Comparison of ENCODE assay signal across 20 mouse cellular contexts in the genomic region with DNA sequence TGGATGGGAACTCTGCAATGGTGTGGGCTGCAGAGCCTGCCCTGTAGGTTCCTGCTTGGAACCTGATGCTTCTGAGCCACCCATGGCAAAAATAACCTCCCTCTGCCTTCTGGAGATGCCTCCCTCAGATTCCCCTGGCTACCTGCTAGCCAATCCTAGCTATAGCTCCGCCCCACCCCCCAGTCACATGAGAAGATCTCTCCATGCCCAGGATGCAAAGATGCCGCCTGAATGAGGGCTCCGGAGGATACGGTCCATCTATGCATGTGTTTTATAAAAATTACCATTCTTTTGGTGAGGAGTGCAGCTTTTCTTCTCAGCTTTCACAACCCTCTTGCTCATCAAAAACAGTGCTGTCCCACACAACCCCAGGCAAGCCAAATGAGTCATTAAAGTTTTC. TPM values are rescaled to one million over a fixed set of nuclear protein-coding genes. Genes with fewer than 3 reads are reported as not detected.
"Had no signal": no experiment of that assay in that cellular context is flagged by ENCODE, and none has a peak within 500 bp of the region (broad histone marks: within the 10 kb centered on the region; RNA-seq: fewer than 3 reads in every experiment).

No protein-coding gene starts in this region.

- H3K4me3 ChIP-seq: lung, embryonic 15.5 days; megakaryocyte, embryonic 14.5 days; midbrain, embryonic 13.5 days; midbrain, embryonic 15.5 days; neural tube, embryonic 13.5 days; neural tube, embryonic 15.5 days had no signal

- ATAC-seq: liver, postnatal 0 days; lung, postnatal 0 days; midbrain, embryonic 13.5 days; midbrain, embryonic 15.5 days had no signal

- DNase-seq: liver, postnatal 0 days; lung, adult 2 months; lung, postnatal 14 days; lung, postnatal 36 days; retina, postnatal 1 day; right cerebral cortex, postnatal 14 days; spleen, adult 18-20 months; thymus, adult 18-20 months; thymus, postnatal 14 days; thymus, postnatal 36 days had no signal

- H3K36me3 ChIP-seq: lung, embryonic 15.5 days; midbrain, embryonic 15.5 days; neural tube, embryonic 13.5 days; neural tube, embryonic 15.5 days had no signal

- H3K4me1 ChIP-seq: lung, embryonic 15.5 days; megakaryocyte, embryonic 14.5 days had no signal

- H3K27ac ChIP-seq: lung, embryonic 15.5 days; macrophage; midbrain, embryonic 13.5 days; midbrain, embryonic 15.5 days; neural tube, embryonic 13.5 days; neural tube, embryonic 15.5 days had no signal

- H3K27me3 ChIP-seq: lung, embryonic 15.5 days; megakaryocyte, embryonic 14.5 days; midbrain, embryonic 13.5 days; midbrain, embryonic 15.5 days; neural tube, embryonic 15.5 days had no signal

RNA-seq across cellular contexts. Expression of a gene that starts 53.5 kb away (rescaled TPM):
- total RNA-seq: megakaryocyte progenitor cell, adult 5-6 weeks; monocyte, adult 5-6 weeks had no signal
- polyA plus RNA-seq: macrophage had no signal
